Mouse (Mus musculus) hindbrain, embryonic 16.5 days (tissue): ENCODE data around the gene Ccnjl. TPM values are rescaled to one million over a fixed set of nuclear protein-coding genes. Genes with fewer than 3 reads are reported as not detected.

Experiments used
- polyA plus RNA-seq: library from polyadenylated mRNA; unstranded; fragments of >200 nt; fragmentation: Nextera tagmentation; extraction: Ambion mirVana; gene quantifications from 2 replicates; pipeline ENCODE4 v1.2.1, GENCODE M21; 2015

Gene Ccnjl
- polyA plus RNA-seq, 1 experiment from 2014 or later, result 7.1 TPM

Other genes with a start within 250 kb of the Ccnjl start
- gene Pttg1, start 102.5 kb upstream of the Ccnjl start, polyA plus RNA-seq, result 51.0 and 56.3 TPM in 2 replicates
- 54.4 and 55.2 TPM in 2 replicates for gene Slu7, start 95.0 kb upstream of the Ccnjl start, polyA plus RNA-seq
- 15.5 and 16.6 TPM in 2 replicates for gene C1qtnf2, start 54.5 kb upstream of the Ccnjl start, polyA plus RNA-seq
- gene 4933415A04Rik, start 58.3 kb downstream of the Ccnjl start, polyA plus RNA-seq, result 2.2 and 3.3 TPM in 2 replicates
- gene Fabp6, start 72.8 kb downstream of the Ccnjl start, polyA plus RNA-seq, result not detected in 2 replicates
- gene Pwwp2a, start 153.2 kb downstream of the Ccnjl start, polyA plus RNA-seq, result 12.5 and 20.3 TPM in 2 replicates
- gene Ttc1, start 219.2 kb downstream of the Ccnjl start, polyA plus RNA-seq, result 69.4 and 70.1 TPM in 2 replicates